Mouse (Mus musculus) midbrain, embryonic 13.5 days (tissue): ENCODE results near the gene Pdia3. TPM values are rescaled to one million over a fixed set of nuclear protein-coding genes. Genes with fewer than 3 reads are reported as not detected.

ENCODE experiments used
- ATAC-seq: fragments of 200-750 bp; cut with Nextera tagmentation; 2 replicates; pipeline ENCODE4 v1.8.0; 2017; ENCODE audit warnings: mild to moderate bottlenecking, moderate TSS enrichment, moderate library complexity
- H3K27ac ChIP-seq: fragments of 300-500 bp; sonication (generic); 2 replicates; pipeline ENCODE4 v1.5.1; 2015; ENCODE audit warnings: inconsistent platforms, mild to moderate bottlenecking, moderate library complexity
- H3K27me3 ChIP-seq: fragments of 300-500 bp; sonication (generic); 2 replicates; pipeline ENCODE4 v1.6.1; 2015; ENCODE audit warnings: mild to moderate bottlenecking, inconsistent platforms
- H3K36me3 ChIP-seq: fragments of 300-500 bp; sonication (generic); 2 replicates; pipeline ENCODE4 v1.6.1; 2015; ENCODE audit warnings: mild to moderate bottlenecking, inconsistent platforms
- H3K4me1 ChIP-seq: fragments of 300-500 bp; sonication (generic); replicated peaks from 2 replicates; pipeline ENCODE4 v1.6.1; 2015; ENCODE audit warnings: inconsistent platforms
- H3K4me2 ChIP-seq: fragments of 300-500 bp; sonication (generic); replicated peaks from 2 replicates; pipeline ENCODE4 v1.6.1; 2015; ENCODE audit warnings: moderate library complexity, mild to moderate bottlenecking, inconsistent platforms
- H3K4me3 ChIP-seq: fragments of 300-500 bp; sonication (generic); replicated peaks from 2 replicates; pipeline ENCODE4 v1.5.1; 2015; ENCODE audit warnings: mild to moderate bottlenecking, inconsistent platforms
- H3K9ac ChIP-seq: fragments of 300-500 bp; sonication (generic); replicated peaks from 2 replicates; pipeline ENCODE4 v1.6.1; 2015; ENCODE audit warnings: mild to moderate bottlenecking, inconsistent platforms
- H3K9me3 ChIP-seq: fragments of 300-500 bp; sonication (generic); 2 replicates; pipeline ENCODE4 v1.6.1; 2016; ENCODE audit warnings: mild to moderate bottlenecking, inconsistent platforms
- WGBS: fragments of 180-500 bp; shearing (Covaris S2); methylation state at CpG from one replicate; pipeline ENCODE4 v1.1.7; 2015; 5-methylcytosine and 5-hydroxymethylcytosine counted together
- polyA plus RNA-seq: library from polyadenylated mRNA; unstranded; fragments of >200 nt; fragmentation: Nextera tagmentation; extraction: Ambion mirVana; gene quantifications from 2 replicates; pipeline ENCODE4 v1.2.1, GENCODE M21; 2015

The Pdia3 gene
- polyA plus RNA-seq, 1 experiment from 2014 or later: 395 TPM

DNA sequence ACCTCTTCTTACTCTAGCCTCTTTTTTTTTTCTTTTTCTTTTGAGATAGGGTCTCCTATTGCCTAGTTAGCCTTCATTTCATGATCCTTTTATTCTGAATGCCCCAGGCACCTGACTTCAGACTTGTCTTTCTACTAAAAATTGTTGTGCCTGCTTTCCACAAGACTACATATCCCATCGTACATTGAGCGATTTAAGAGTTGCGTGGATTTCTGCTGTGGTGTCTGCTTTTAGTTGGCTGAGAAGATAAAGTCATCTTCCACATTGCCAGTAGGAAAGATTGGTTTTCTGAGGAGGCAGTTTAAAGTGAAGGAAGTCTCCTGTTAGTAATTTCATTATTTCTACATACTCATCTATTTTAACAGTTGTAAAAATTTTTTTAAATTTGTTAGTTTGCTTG, 2.0 kb downstream of the Pdia3 start:
- Histone ChIP-seq H3K4me1 (peaks cover 46% of the 10 kb centered on the region), H3K27ac (no peak overlapping the region), H3K27me3 (no peaks in the 10 kb centered on the region), H3K4me2 (peak overlapping the region; percentile 69), H3K4me3 (peak overlapping the region; percentile 99), H3K9me3 (no peaks in the 10 kb centered on the region), H3K36me3 (peaks cover 25% of the 10 kb centered on the region; the same call in 1 of the 2 replicates), H3K9ac (peak overlapping the region; percentile 98)
- ATAC-seq: no peak
- WGBS: 91% methylated on average over 3 of the region's 3 CpGs

DNA sequence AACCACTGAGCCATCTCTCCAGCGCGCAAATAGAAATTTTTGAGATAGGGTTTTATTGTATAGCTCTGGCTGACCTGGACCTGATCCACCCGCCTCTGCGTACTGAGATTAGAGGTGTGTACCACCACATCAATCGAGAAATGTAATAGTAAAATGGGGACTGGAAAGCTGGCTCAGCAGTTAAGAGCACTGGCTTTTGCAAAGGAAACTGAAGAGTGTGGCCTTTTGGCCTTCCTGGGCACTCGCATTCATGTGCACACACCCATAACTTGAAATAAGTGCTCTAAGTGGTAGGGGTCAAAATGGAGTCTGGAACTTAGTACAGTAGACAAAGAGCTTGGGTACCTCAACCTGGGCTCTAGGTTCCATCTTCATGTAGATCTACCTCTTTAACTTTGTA, 2.8 kb downstream of the Pdia3 start:
- Histone ChIP-seq H3K9me3 (no peaks in the 10 kb centered on the region), H3K9ac (no peak overlapping the region), H3K27me3 (no peaks in the 10 kb centered on the region), H3K4me3 (0 out of 2 replicates have a peak overlapping the region, but pooled peaks have one; percentile 6), H3K4me1 (peaks cover 46% of the 10 kb centered on the region), H3K27ac (no peak overlapping the region), H3K36me3 (peaks cover 27% of the 10 kb centered on the region), H3K4me2 (peak overlapping the region; percentile 69)
- 93% methylated on average over 6 of the region's 6 CpGs for WGBS
- no peak for ATAC-seq

DNA sequence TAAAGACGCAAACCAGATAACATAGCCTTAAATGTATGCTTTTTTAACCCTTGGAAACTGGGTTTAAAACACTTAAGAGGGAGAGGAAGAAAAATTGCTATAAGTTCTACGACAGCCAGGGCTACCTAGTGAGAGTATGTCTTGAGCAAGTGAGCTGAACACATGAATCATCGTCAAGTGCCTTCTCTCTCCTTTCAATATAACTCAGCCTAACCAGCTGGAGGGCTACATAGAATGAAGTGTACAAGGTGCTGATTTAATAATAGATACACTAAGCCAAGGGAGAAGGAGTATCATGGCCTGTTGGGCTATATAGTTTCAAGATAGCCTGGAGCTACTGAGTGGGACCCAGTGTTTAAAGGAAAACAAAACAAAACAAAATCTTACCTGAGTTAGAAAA, 4.9 kb downstream of the Pdia3 start:
- Histone ChIP-seq H3K4me2 (no peak overlapping the region), H3K4me1 (peaks cover 37% of the 10 kb centered on the region), H3K9ac (no peak overlapping the region), H3K4me3 (no peak overlapping the region), H3K36me3 (peaks cover 46% of the 10 kb centered on the region), H3K27ac (no peak overlapping the region), H3K9me3 (no peaks in the 10 kb centered on the region), H3K27me3 (no peaks in the 10 kb centered on the region)
- ATAC-seq: no peak
- WGBS: 98% methylated on average over 3 of the region's 3 CpGs

DNA sequence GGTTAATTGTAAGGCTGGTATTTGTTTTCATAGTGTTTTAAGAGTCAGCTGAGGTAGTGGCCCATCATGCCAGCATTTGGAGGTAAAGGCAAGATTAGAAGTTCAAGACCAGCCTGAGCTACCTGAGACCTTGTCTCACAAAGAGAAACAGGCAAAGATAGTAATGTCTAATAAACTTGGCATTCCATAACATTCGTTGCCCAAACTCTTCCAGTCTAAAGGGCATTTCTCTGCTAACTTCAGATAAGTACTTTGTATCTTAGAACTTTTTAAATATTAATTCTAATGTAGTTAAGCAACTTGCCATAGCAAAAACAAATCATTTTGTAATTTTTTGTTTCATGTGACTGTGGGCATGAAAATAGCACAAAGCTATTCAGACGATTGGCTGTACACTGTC, 9.6 kb downstream of the Pdia3 start:
- no peak overlapping the region for H3K4me3 ChIP-seq
- 95% methylated on average over 2 of the region's 2 CpGs for WGBS
- H3K9me3 ChIP-seq: no peaks in the 10 kb centered on the region
- H3K27me3 ChIP-seq: no peaks in the 10 kb centered on the region
- ATAC-seq: no peak
- peaks cover 68% of the 10 kb centered on the region for H3K36me3 ChIP-seq
- 0 out of 2 replicates have a peak, but pooled peaks cover 3% of the 10 kb centered on the region for H3K4me1 ChIP-seq
- no peak overlapping the region for H3K27ac ChIP-seq
- no peak overlapping the region for H3K4me2 ChIP-seq
- H3K9ac ChIP-seq: no peak overlapping the region

DNA sequence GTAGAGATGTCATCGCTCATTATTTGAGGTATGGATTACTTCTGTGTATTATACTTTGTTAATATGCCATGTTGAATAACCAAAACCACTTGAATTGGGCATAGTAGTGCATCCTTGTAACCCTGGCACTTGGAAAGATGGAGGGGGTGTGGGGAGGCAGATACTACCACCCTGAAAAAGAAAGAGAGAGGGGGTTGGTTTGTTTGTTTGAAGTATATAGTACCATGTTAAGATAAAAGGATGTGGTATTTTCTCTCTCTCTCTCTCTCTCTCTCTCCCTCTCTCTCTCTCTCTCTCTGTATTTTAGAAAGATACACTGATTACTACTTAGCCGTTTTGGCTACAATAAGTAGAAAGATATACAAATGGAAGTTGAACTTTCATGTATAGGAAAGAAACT, 12.3 kb downstream of the Pdia3 start:
- Histone ChIP-seq H3K4me2 (no peak overlapping the region), H3K27ac (no peak overlapping the region), H3K4me1 (no peaks in the 10 kb centered on the region), H3K36me3 (peaks cover 84% of the 10 kb centered on the region), H3K9ac (no peak overlapping the region), H3K4me3 (no peak overlapping the region), H3K27me3 (no peaks in the 10 kb centered on the region), H3K9me3 (no peaks in the 10 kb centered on the region)
- WGBS: 98% methylated on average over 2 of the region's 2 CpGs
- no peak for ATAC-seq

DNA sequence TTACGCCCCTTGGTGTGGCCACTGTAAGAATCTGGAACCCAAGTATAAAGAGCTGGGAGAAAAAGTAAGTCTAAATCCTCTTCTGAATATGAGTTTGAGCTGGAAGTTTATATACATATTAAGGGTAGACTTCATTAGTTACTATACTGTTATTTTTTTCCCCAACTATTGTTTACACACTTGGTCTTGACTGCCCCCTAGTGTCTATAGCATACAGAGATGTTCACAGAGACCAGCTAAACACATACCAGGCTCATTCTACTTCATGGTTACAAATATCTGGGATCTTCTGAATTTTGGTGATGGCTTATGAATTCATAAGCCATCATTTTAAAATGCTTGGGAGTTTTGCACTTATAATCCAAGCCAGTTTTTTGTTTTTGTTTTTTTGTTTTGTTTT, 21.3 kb downstream of the Pdia3 start:
- Histone ChIP-seq H3K4me3 (no peak overlapping the region), H3K4me2 (no peak overlapping the region), H3K9ac (no peak overlapping the region), H3K9me3 (no peaks in the 10 kb centered on the region), H3K4me1 (no peaks in the 10 kb centered on the region), H3K27ac (no peak overlapping the region), H3K36me3 (peaks cover 91% of the 10 kb centered on the region), H3K27me3 (no peaks in the 10 kb centered on the region)
- WGBS: 100% methylated on average over 1 of the region's 1 CpGs
- no peak for ATAC-seq

DNA sequence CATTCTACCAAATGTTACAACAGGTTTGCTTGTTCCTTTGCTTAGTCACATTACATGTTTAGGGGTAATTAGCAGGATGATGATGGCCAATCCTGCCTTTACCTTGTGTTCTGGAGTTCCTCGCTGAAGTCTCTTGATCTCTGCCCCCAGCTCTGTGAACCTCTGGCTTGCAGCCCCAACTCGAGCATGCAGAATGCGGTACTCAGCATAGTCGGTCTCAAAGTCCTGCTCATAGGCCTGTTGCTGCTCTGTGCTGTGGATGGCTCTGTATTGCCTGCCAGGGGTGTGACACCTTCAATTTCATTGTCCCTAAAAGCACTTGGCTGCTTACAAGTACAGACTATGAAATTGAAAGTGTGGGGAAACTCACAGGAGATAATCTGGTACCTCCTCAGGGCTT, 26.2 kb downstream of the Pdia3 start:
- H3K9me3 ChIP-seq: no peaks in the 10 kb centered on the region
- no peak for ATAC-seq
- H3K4me3 ChIP-seq: no peak overlapping the region
- no peak overlapping the region for H3K4me2 ChIP-seq
- 83% methylated on average over 4 of the region's 4 CpGs for WGBS
- peaks cover 16% of the 10 kb centered on the region for H3K4me1 ChIP-seq
- H3K27ac ChIP-seq: no peak overlapping the region
- peaks cover 47% of the 10 kb centered on the region for H3K36me3 ChIP-seq
- H3K27me3 ChIP-seq: peaks cover 35% of the 10 kb centered on the region
- H3K9ac ChIP-seq: no peak overlapping the region

DNA sequence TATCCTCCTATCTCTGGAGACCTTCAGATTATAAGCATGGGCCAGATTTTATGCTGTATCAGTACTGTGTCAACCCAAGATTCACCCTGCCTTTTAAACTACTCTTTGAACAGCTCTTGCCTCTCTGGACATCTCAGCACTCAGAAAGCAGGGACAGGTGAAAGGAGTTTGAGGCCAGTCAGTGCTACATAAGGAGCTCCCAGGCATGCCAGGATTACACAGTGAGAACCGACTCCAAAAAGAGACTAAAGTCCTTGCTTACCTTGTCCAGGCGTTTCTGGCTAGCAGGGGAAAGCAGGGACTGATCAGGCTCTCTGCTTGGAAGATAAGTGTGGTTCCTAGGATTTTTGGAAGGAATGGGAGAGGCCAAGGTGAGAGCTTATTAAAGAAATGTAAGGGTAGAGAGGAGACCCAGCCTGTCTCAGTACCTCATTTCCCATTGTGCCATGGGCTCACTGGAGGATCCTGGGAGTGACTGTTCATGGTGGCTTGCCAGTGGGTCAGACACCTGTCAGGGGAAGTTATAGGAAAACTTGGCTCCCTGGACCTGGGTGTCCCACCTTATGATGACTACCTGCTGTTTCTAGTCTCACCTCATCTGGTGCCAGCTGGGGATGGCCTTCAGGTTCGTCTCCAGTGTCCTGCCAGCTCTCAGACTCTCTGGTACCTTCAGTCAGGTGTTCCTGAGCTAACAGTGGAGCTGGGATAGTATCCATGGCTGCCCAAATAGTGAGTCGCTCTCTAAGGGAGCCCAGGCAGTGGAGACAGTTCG, 27.4 kb downstream of the Pdia3 start:
- H3K4me3 ChIP-seq: no peak overlapping the region
- H3K36me3 ChIP-seq: peaks cover 36% of the 10 kb centered on the region
- no peak overlapping the region for H3K27ac ChIP-seq
- no peak overlapping the region for H3K4me2 ChIP-seq
- H3K9me3 ChIP-seq: no peaks in the 10 kb centered on the region
- peaks cover 16% of the 10 kb centered on the region for H3K4me1 ChIP-seq
- WGBS: 59% methylated on average over 5 of the region's 5 CpGs
- no peak for ATAC-seq
- no peak overlapping the region for H3K9ac ChIP-seq
- peaks cover 35% of the 10 kb centered on the region for H3K27me3 ChIP-seq

DNA sequence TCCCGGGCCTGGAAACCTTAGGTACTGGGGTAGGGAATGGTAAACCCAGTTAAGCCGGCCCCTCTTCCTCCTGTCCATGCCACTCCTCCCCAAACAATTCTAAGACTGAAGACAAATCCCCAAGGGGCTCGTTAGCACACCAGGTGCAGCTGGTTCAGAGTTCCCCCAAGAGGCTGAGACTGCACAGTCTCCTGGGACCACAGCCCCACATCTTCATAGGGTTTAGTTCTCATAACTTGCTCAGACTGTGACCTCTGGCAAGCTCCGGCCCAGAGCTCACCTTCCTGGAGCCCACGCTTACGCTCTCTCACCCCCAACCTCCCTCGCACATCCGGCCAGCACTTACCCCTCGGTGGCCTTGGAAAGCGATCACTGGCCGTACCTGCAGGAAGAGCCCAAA, 28.2 kb downstream of the Pdia3 start:
- Histone ChIP-seq H3K4me1 (peaks cover 16% of the 10 kb centered on the region), H3K36me3 (peaks cover 31% of the 10 kb centered on the region), H3K4me3 (peak overlapping the region; percentile 29; the same call in 1 of the 2 replicates), H3K27ac (no peak overlapping the region), H3K9me3 (no peaks in the 10 kb centered on the region), H3K27me3 (peaks cover 35% of the 10 kb centered on the region), H3K4me2 (peak overlapping the region; percentile 57), H3K9ac (0 out of 2 replicates have a peak overlapping the region, but pooled peaks have one; percentile 46)
- ATAC-seq: no peak
- WGBS: 16% methylated on average over 11 of the region's 11 CpGs

DNA sequence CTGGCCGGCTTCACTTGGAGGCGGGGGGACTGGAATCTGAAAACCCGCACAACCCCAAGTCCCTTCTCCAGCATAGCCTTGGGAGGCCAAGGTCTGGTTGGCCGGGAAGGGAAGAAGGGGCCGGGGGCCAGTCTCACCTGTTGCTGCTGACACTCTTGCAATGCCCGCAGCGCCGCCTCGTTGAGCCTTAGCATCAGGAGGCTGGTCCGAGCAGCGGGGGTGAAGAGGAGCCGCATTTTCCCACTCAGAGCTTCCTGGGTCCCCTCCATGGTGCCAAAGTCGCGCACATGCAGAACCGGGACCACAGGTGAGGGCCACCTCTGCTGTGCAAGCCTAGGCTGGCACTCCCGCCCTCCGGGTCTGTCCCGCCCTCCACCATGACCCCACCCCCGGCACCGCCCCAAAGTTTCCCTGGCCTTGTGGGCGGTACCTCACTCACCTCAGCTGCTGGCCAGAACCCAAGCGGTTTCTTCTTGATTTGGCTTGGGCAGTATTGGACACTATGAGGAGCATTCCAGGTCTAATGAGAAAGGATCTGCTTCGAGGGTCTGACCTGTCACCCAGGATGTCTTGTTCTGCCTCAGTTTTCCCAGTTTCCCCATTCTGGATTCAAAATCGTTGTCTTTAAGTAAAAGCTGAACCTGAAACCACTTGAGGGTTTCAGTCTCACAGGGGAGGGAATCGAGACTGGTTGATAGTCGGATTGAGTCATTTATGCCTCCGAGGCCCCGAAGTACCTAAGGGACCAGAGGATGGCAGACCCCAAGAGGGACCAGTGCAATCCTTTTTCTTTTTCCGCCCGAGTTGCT, 28.9 kb downstream of the Pdia3 start:
- Histone ChIP-seq H3K9ac (peak overlapping the region; percentile 46; the same call in 1 of the 2 replicates), H3K9me3 (no peaks in the 10 kb centered on the region), H3K27ac (no peak overlapping the region), H3K4me2 (peak overlapping the region; percentile 57), H3K27me3 (peaks cover 35% of the 10 kb centered on the region), H3K36me3 (peaks cover 26% of the 10 kb centered on the region), H3K4me1 (peaks cover 16% of the 10 kb centered on the region), H3K4me3 (peak overlapping the region; percentile 29)
- 2% methylated on average over 29 of the region's 30 CpGs for WGBS
- ATAC-seq: peak; percentile 56; the same call in 1 of the 2 replicates

DNA sequence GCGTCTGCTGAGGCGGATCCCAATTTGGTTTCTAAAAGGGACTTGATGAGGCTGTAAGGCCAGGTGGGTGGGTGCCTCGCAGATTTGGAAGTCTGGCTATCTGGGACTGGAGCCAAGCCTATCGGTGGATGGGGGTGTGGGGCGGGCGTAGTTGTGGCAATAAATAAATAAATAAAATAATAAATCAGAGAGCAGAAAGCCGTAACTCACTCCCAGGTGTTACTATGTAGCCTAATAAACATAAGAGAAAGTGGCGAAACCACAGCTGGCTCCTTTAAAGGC, 29.4 kb downstream of the Pdia3 start:
- Histone ChIP-seq H3K27me3 (peaks cover 35% of the 10 kb centered on the region), H3K4me3 (0 out of 2 replicates have a peak overlapping the region, but pooled peaks have one; percentile 29), H3K9ac (0 out of 2 replicates have a peak overlapping the region, but pooled peaks have one; percentile 32), H3K27ac (no peak overlapping the region), H3K9me3 (no peaks in the 10 kb centered on the region), H3K36me3 (peaks cover 21% of the 10 kb centered on the region), H3K4me1 (peaks cover 17% of the 10 kb centered on the region), H3K4me2 (peak overlapping the region; percentile 57)
- WGBS: 15% methylated on average over 8 of the region's 8 CpGs
- no peak for ATAC-seq

DNA sequence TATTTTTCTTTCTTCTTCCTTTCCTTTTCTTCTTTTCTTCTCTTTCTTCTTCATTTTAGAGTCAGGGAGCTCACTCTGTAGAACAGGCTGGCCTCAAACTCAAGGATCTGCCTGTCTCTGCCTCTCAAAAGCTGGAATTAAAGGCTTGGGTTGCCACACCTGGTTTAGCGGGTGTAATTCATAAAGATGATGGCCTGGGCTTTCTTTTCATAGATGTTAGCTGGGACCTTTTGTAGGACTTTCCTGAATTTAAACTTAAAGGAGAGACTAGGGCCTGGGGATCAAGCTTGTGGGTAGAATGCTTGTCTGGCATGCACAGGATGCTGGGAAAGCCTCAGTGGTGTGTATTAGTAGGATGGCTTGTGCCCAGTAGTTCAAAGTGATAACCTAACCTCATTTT, 30.6 kb downstream of the Pdia3 start, which contains the start of gene Ell3:
TSS of gene Ell3 (minus strand) at position 101 of the 400 bp plus-strand sequence.
- peaks cover 35% of the 10 kb centered on the region for H3K27me3 ChIP-seq
- H3K4me3 ChIP-seq: no peak within 1 kb of the TSS
- no peak within 1 kb of the TSS for H3K27ac ChIP-seq
- 83% methylated on average over 1 of the region's 1 CpGs for WGBS
- H3K9ac ChIP-seq: no peak within 1 kb of the TSS
- no peak for ATAC-seq
- peaks cover 9% of the 10 kb centered on the region for H3K36me3 ChIP-seq
- H3K4me2 ChIP-seq: peak within 1 kb of the TSS; percentile 57
- peaks cover 22% of the 10 kb centered on the region for H3K4me1 ChIP-seq
- no peaks in the 10 kb centered on the region for H3K9me3 ChIP-seq
